Mouse (Mus musculus): ENCODE measurements around the gene Ddx3x.

DNA sequence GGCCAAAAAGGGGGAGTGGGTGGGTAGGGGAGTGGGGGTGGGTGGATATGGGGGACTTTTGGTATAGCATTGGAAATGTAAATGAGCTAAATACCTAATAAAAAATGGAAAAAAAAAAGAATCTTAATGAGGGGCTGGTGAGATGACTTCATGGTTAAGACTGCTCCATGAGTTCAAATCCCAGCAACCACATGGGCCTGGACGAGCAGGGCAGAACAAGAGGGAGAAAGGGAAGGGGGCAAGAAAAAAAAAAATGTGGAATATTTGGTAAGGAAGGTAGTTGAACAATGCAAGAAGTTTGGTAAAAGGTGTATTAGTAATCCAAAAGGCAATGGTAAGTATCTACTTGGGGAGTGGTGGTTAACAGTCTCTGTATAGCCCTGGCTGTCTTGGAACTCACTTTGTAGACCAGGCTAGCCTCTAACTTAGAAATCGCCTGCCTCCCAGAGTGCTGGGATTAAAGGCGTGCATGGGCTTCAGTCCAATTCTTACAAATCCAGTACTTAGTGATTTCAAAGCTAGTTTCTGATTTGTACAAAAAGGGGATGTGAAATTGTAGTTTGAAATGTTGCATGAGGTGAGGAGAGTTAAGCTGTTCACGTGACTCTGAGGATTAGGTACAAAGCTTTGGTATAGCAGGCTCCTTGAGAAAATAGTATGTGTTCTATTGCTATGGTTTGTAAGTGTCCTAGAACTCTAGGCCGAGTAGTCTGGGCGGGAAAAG lies 13.9 kb downstream of the Ddx3x start:
- TF ChIP-seq FLI1 (IDR thresholded peaks at IDR 0.05; ENCODE audit: low read length): no peak
- no peak for TF ChIP-seq GATA1 (IDR thresholded peaks at IDR 0.05; ENCODE audit: borderline replicate concordance, low read length)
